Mouse (Mus musculus): Measurements from ENCODE around the gene Nck2. TPM values are rescaled to one million over a fixed set of nuclear protein-coding genes. Genes with fewer than 3 reads are reported as not detected.
A peak's percentile ranks its signal among the peaks of the same experiment; 100 is the strongest.

Nck2 gene
- polyA plus RNA-seq, 1 experiment from 2014 or later, result 6.0 TPM

GRCm38 (mm10) chr1:43501920-43502791 is 57.8 kb downstream of the Nck2 start:
- Histone ChIP-seq H3K4me3 (ENCODE audit: low read depth, low read length) (no peak overlapping the region), H3K9me3 (ENCODE audit: low read length) (no peaks in the 10 kb centered on the region), H3K4me1 (ENCODE audit: insufficient read depth) (peaks cover 40% of the 10 kb centered on the region), H3K36me3 (replicated peaks; ENCODE audit: insufficient read depth, low read length) (no peaks in the 10 kb centered on the region), H3K27me3 (ENCODE audit: insufficient read depth, low read length) (no peaks in the 10 kb centered on the region), H3K4me2 (ENCODE audit: low read depth, low read length) (no peak overlapping the region), H3K9ac (replicated peaks) (0 out of 2 replicates have a peak overlapping the region, but pooled peaks have one; percentile 34), H3K27ac (ENCODE audit: low read depth) (peak overlapping the region; percentile 34; the same call in 1 of the 2 replicates)
- DNase-seq (no peak), ATAC-seq (0 out of 2 replicates have a peak, but pooled peaks have one; percentile 31)
- no peak for TF ChIP-seq CTCF (IDR thresholded peaks at IDR 0.05; ENCODE audit: low read depth)
- TF ChIP-seq EP300 (IDR thresholded peaks at IDR 0.05; ENCODE audit: low read depth), result no peak
- 52% methylated on average over 10 of the region's 10 CpGs for WGBS (ENCODE audit: insufficient replicate concordance)

- no peaks in the 10 kb centered on the region for H3K36me3 ChIP-seq (replicated peaks; ENCODE audit: insufficient read depth, low read length)
- DNase-seq, result no peak
- no peak overlapping the region for H3K4me2 ChIP-seq (ENCODE audit: low read depth, low read length)
- H3K9me3 ChIP-seq (ENCODE audit: low read length), result no peaks in the 10 kb centered on the region
- no peaks in the 10 kb centered on the region for H3K27me3 ChIP-seq (ENCODE audit: insufficient read depth, low read length)
- no peak for TF ChIP-seq CTCF (IDR thresholded peaks at IDR 0.05; ENCODE audit: low read depth)
- TF ChIP-seq EP300 (IDR thresholded peaks at IDR 0.05; ENCODE audit: low read depth), result no peak
- 50% methylated on average over 8 of the region's 8 CpGs for WGBS (ENCODE audit: insufficient replicate concordance)
- no peak overlapping the region for H3K4me3 ChIP-seq (ENCODE audit: low read depth, low read length)
- no peak overlapping the region for H3K9ac ChIP-seq (replicated peaks)
- H3K27ac ChIP-seq (ENCODE audit: low read depth), result 0 out of 2 replicates have a peak overlapping the region, but pooled peaks have one; percentile 34
- no peak for ATAC-seq
- H3K4me1 ChIP-seq (ENCODE audit: insufficient read depth), result peaks cover 41% of the 10 kb centered on the region
Measured at GRCm38 (mm10) chr1:43502792-43503146, 58.4 kb downstream of the Nck2 start.

GRCm38 (mm10) chr1:43503261-43503660 is 58.9 kb downstream of the Nck2 start:
- Histone ChIP-seq H3K4me1 (ENCODE audit: insufficient read depth) (peaks cover 41% of the 10 kb centered on the region), H3K4me3 (ENCODE audit: low read depth, low read length) (no peak overlapping the region), H3K9ac (replicated peaks) (no peak overlapping the region), H3K27ac (ENCODE audit: low read depth) (no peak overlapping the region), H3K36me3 (replicated peaks; ENCODE audit: insufficient read depth, low read length) (no peaks in the 10 kb centered on the region), H3K9me3 (ENCODE audit: low read length) (no peaks in the 10 kb centered on the region), H3K27me3 (ENCODE audit: insufficient read depth, low read length) (no peaks in the 10 kb centered on the region), H3K4me2 (ENCODE audit: low read depth, low read length) (no peak overlapping the region)
- ATAC-seq (no peak), DNase-seq (no peak)
- TF ChIP-seq CTCF (IDR thresholded peaks at IDR 0.05; ENCODE audit: low read depth) (no peak), EP300 (IDR thresholded peaks at IDR 0.05; ENCODE audit: low read depth) (no peak)
- 79% methylated on average over 2 of the region's 2 CpGs for WGBS (ENCODE audit: insufficient replicate concordance)

GRCm38 (mm10) chr1:43503676-43504075 is 59.3 kb downstream of the Nck2 start:
- DNase-seq (no peak), ATAC-seq (no peak)
- Histone ChIP-seq H3K4me1 (ENCODE audit: insufficient read depth) (peaks cover 41% of the 10 kb centered on the region), H3K4me2 (ENCODE audit: low read depth, low read length) (no peak overlapping the region), H3K9ac (replicated peaks) (no peak overlapping the region), H3K4me3 (ENCODE audit: low read depth, low read length) (no peak overlapping the region), H3K9me3 (ENCODE audit: low read length) (no peaks in the 10 kb centered on the region), H3K36me3 (replicated peaks; ENCODE audit: insufficient read depth, low read length) (no peaks in the 10 kb centered on the region), H3K27ac (ENCODE audit: low read depth) (no peak overlapping the region), H3K27me3 (ENCODE audit: insufficient read depth, low read length) (no peaks in the 10 kb centered on the region)
- 76% methylated on average over 6 of the region's 6 CpGs for WGBS (ENCODE audit: insufficient replicate concordance)
- no peak for TF ChIP-seq EP300 (IDR thresholded peaks at IDR 0.05; ENCODE audit: low read depth)

- Histone ChIP-seq H3K9me3 (ENCODE audit: low read length) (no peaks in the 10 kb centered on the region), H3K27me3 (ENCODE audit: insufficient read depth, low read length) (no peaks in the 10 kb centered on the region), H3K9ac (replicated peaks) (no peak overlapping the region), H3K4me2 (ENCODE audit: low read depth, low read length) (no peak overlapping the region), H3K4me1 (ENCODE audit: insufficient read depth) (peaks cover 41% of the 10 kb centered on the region), H3K27ac (ENCODE audit: low read depth) (no peak overlapping the region), H3K36me3 (replicated peaks; ENCODE audit: insufficient read depth, low read length) (no peaks in the 10 kb centered on the region), H3K4me3 (ENCODE audit: low read depth, low read length) (no peak overlapping the region)
- TF ChIP-seq CTCF (IDR thresholded peaks at IDR 0.05; ENCODE audit: low read depth), result no peak
- TF ChIP-seq EP300 (IDR thresholded peaks at IDR 0.05; ENCODE audit: low read depth), result no peak
- no peak for ATAC-seq
- WGBS (ENCODE audit: insufficient replicate concordance), result 56% methylated on average over 4 of the region's 4 CpGs
- no peak for DNase-seq
Measured at GRCm38 (mm10) chr1:43504235-43504634, 59.9 kb downstream of the Nck2 start.

GRCm38 (mm10) chr1:43506638-43507037 is 62.3 kb downstream of the Nck2 start:
- 50% methylated on average over 3 of the region's 3 CpGs for WGBS (ENCODE audit: insufficient replicate concordance)
- DNase-seq (no peak), ATAC-seq (no peak)
- no peaks in the 10 kb centered on the region for H3K27me3 ChIP-seq (ENCODE audit: insufficient read depth, low read length)
- no peak overlapping the region for H3K9ac ChIP-seq (replicated peaks)
- H3K4me1 ChIP-seq (ENCODE audit: insufficient read depth), result peaks cover 27% of the 10 kb centered on the region
- TF ChIP-seq EP300 (IDR thresholded peaks at IDR 0.05; ENCODE audit: low read depth) (no peak), CTCF (IDR thresholded peaks at IDR 0.05; ENCODE audit: low read depth) (no peak)
- no peak overlapping the region for H3K4me3 ChIP-seq (ENCODE audit: low read depth, low read length)
- H3K27ac ChIP-seq (ENCODE audit: low read depth), result no peak overlapping the region
- no peaks in the 10 kb centered on the region for H3K36me3 ChIP-seq (replicated peaks; ENCODE audit: insufficient read depth, low read length)
- no peak overlapping the region for H3K4me2 ChIP-seq (ENCODE audit: low read depth, low read length)
- H3K9me3 ChIP-seq (ENCODE audit: low read length), result no peaks in the 10 kb centered on the region

Data from liver, postnatal 0 days (tissue).